ENCODE assay signal across 17 mouse cellular contexts in the genomic region with DNA sequence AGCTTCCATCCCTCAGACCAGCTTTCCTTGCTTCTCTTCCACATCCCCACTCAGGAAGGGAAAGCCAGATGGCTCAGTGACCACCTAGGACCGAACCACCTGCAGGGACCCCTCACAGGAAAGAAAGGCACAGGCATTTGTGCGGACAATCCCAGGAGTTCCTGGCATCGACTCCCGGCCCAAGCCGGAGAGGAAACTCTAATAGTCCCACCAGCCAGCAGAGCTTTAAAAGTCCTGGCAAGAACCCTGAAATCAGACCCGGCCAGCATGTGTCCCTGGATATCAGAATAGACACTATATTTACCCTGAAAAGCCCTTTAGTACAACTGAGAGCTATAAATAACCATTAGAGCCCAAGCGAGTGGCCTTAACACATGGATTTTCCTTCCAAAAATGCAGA. TPM values are rescaled to one million over a fixed set of nuclear protein-coding genes. Genes with fewer than 3 reads are reported as not detected.
A peak's percentile ranks its signal among the peaks of the same experiment; 100 is the strongest.
DNase-seq lines count a peak whose midpoint lies in the region; ATAC-seq lines count a peak whose summit lies in the region.
"Had no signal": no experiment of that assay in that cellular context is flagged by ENCODE, and none has a peak within 500 bp of the region (broad histone marks: within the 10 kb centered on the region; RNA-seq: fewer than 3 reads in every experiment).

Dhrs7c (plus strand) TSS at position 257 of the 400 bp plus-strand sequence.

- H3K9ac ChIP-seq in embryonic facial prominence, embryonic 14.5 days (ENCODE audit: low read depth, low read length), result no peak within 1 kb of the TSS
- H3K9ac ChIP-seq in neural tube, embryonic 15.5 days (replicated peaks), result no peak within 1 kb of the TSS
- H3K9ac ChIP-seq: liver, embryonic 14.5 days had no signal

- no peaks in the 10 kb centered on the region for H3K27me3 ChIP-seq in embryonic facial prominence, embryonic 14.5 days (replicated peaks; ENCODE audit: control insufficient read depth, insufficient read depth, low read length)
- H3K27me3 ChIP-seq in embryonic facial prominence, embryonic 10.5 days (replicated peaks; ENCODE audit: low read depth, poor library complexity, severe bottlenecking), result no peaks in the 10 kb centered on the region
- no peaks in the 10 kb centered on the region for H3K27me3 ChIP-seq in neural tube, embryonic 15.5 days (replicated peaks)

- ATAC-seq in embryonic facial prominence, embryonic 14.5 days (ENCODE audit: low read depth), result no peak
- ATAC-seq in neural tube, embryonic 15.5 days (ENCODE audit: low FRiP score), result no peak

- peak; percentile 43 for DNase-seq in embryonic facial prominence, embryonic 14.5 days (ENCODE audit: low spot score)
- DNase-seq in embryonic facial prominence, embryonic 10.5 days (ENCODE audit: low spot score), result no peak
- peak; percentile 63 to 76 for DNase-seq in gastrocnemius, adult 8-10 months (ENCODE audit: low spot score in 2 of 2)
- peak; percentile 56 to 70 for DNase-seq in heart, adult 9 months (ENCODE audit: low spot score in 2 of 2)
- peak; percentile 38 to 44 for DNase-seq in heart, postnatal 36 days
- DNase-seq in thymus, adult 18-20 months, result no peak
- no peak for DNase-seq in spleen, adult 12 weeks (ENCODE audit: low spot score)
- DNase-seq: adrenal gland, postnatal 10 days; kidney, adult 8-10 months; lung, postnatal 10 days; thymus, postnatal 25 days had no signal

- no peak within 1 kb of the TSS for H3K4me2 ChIP-seq in embryonic facial prominence, embryonic 14.5 days (ENCODE audit: low read depth, low read length)
- H3K4me2 ChIP-seq in neural tube, embryonic 15.5 days, result no peak within 1 kb of the TSS
- H3K4me2 ChIP-seq: midbrain, embryonic 11.5 days had no signal

- intact Hi-C loops in heart, postnatal 36 days (cut with DNase I), result no loop called here

- no peaks in the 10 kb centered on the region for H3K9me3 ChIP-seq in embryonic facial prominence, embryonic 14.5 days (ENCODE audit: control insufficient read depth, low read length)
- H3K9me3 ChIP-seq in embryonic facial prominence, embryonic 10.5 days, result no peaks in the 10 kb centered on the region
- H3K9me3 ChIP-seq in neural tube, embryonic 15.5 days (replicated peaks), result no peaks in the 10 kb centered on the region
- H3K9me3 ChIP-seq: forebrain, embryonic 10.5 days had no signal

- H3K27ac ChIP-seq in embryonic facial prominence, embryonic 14.5 days (replicated peaks; ENCODE audit: low read depth, low read length), result no peak within 1 kb of the TSS
- H3K27ac ChIP-seq in embryonic facial prominence, embryonic 10.5 days (replicated peaks), result no peak within 1 kb of the TSS
- H3K27ac ChIP-seq in neural tube, embryonic 15.5 days (replicated peaks), result no peak within 1 kb of the TSS
- H3K27ac ChIP-seq: forebrain, embryonic 10.5 days; liver, embryonic 14.5 days had no signal

- H3K4me1 ChIP-seq in embryonic facial prominence, embryonic 14.5 days (ENCODE audit: control insufficient read depth, insufficient read depth, low read length), result no peaks in the 10 kb centered on the region
- H3K4me1 ChIP-seq in embryonic facial prominence, embryonic 10.5 days, result no peaks in the 10 kb centered on the region
- 0 out of 2 replicates have a peak, but pooled peaks cover 2% of the 10 kb centered on the region for H3K4me1 ChIP-seq in neural tube, embryonic 15.5 days
- H3K4me1 ChIP-seq: forebrain, embryonic 10.5 days had no signal

- WGBS in embryonic facial prominence, embryonic 14.5 days, result 61% methylated on average over 7 of the region's 7 CpGs
- WGBS in embryonic facial prominence, embryonic 10.5 days, result 83% methylated on average over 7 of the region's 7 CpGs
- WGBS in neural tube, embryonic 15.5 days, result 63% methylated on average over 7 of the region's 7 CpGs

- no peak within 1 kb of the TSS for H3K4me3 ChIP-seq in embryonic facial prominence, embryonic 14.5 days (ENCODE audit: low read depth, low read length)
- no peak within 1 kb of the TSS for H3K4me3 ChIP-seq in embryonic facial prominence, embryonic 10.5 days
- H3K4me3 ChIP-seq in neural tube, embryonic 15.5 days (replicated peaks), result no peak within 1 kb of the TSS
- H3K4me3 ChIP-seq: forebrain, embryonic 10.5 days had no signal

- no peaks in the 10 kb centered on the region for H3K36me3 ChIP-seq in embryonic facial prominence, embryonic 14.5 days (ENCODE audit: control insufficient read depth, insufficient read depth, low read length)
- no peaks in the 10 kb centered on the region for H3K36me3 ChIP-seq in embryonic facial prominence, embryonic 10.5 days (replicated peaks)
- H3K36me3 ChIP-seq in neural tube, embryonic 15.5 days, result no peaks in the 10 kb centered on the region
- H3K36me3 ChIP-seq: forebrain, embryonic 10.5 days had no signal

RNA-seq across cellular contexts. Expression of gene Dhrs7c, which starts in this region (rescaled TPM):
- polyA plus RNA-seq in embryonic facial prominence, embryonic 14.5 days (2014; fragmentation: Nextera tagmentation; extraction: Ambion mirVana), result 16.2 and 23.0 TPM in 2 replicates
- not detected in 2 replicates for polyA plus RNA-seq in embryonic facial prominence, embryonic 10.5 days (2016; fragmentation: Nextera tagmentation; extraction: Ambion mirVana)
- total RNA-seq in gastrocnemius, adult 8-10 months (2022), result 100 to 1,000 TPM; 266 to 400 (median 349) TPM
- total RNA-seq in heart, postnatal 36 days (2021), result 100 to 1,000 TPM; 208 to 239 TPM
- polyA plus RNA-seq in neural tube, embryonic 15.5 days (2015; fragmentation: Nextera tagmentation; extraction: Ambion mirVana), result 0.68 and 1.3 TPM in 2 replicates
- total RNA-seq: layer of hippocampus, adult 18-20 months; MEL had no signal
- polyA plus RNA-seq: forebrain, embryonic 10.5 days; liver, embryonic 14.5 days; midbrain, embryonic 11.5 days had no signal

Comparison
In these comparisons a context has a peak if more than half of its experiments do, and no peak if none do; other contexts are left out.
1. DNase-seq: peak in embryonic facial prominence, embryonic 14.5 days (single experiment), gastrocnemius, adult 8-10 months (2 of 2), heart, adult 9 months (2 of 2) and heart, postnatal 36 days (2 of 2); none in embryonic facial prominence, embryonic 10.5 days (single experiment), thymus, adult 18-20 months (0 of 2) and spleen, adult 12 weeks (single experiment).